Mouse (Mus musculus) heart, adult 2 months (tissue): ENCODE results near the gene Capzb.

Source experiments
- CTCF ChIP-seq: fragments of 200-600 bp; IDR thresholded peaks from 2 replicates; pipeline ENCODE4 v1.8.1; 2022; ENCODE audit warnings: antibody characterized with exemption, mild to moderate bottlenecking, moderate library complexity
- POLR2A ChIP-seq: fragments of 200-500 bp; IDR thresholded peaks from 2 replicates; pipeline ENCODE4 v1.6.1; 2011; ENCODE audit warnings: mild to moderate bottlenecking, low read depth, low read length, control low read depth; ENCODE audit not compliant: insufficient read depth

- TF ChIP-seq CTCF (no peak), POLR2A (peak; percentile 43)
Observed at GRCm38 (mm10) chr4:139154576-139155307, 38.0 kb upstream of the Capzb start.
